Mouse (Mus musculus) G1E (cell line): ENCODE results near the gene Naaladl1.

Experiments used
- CTCF ChIP-seq: IDR thresholded peaks from 2 replicates; pipeline ENCODE4 v1.5.1; 2012; ENCODE audit warnings: low read depth, low read length, inconsistent platforms, mixed read lengths
- TAL1 ChIP-seq: conservative IDR thresholded peaks from 2 replicates; pipeline ENCODE4 v1.6.1; 2012; ENCODE audit warnings: low read depth, low read length, inconsistent platforms, mixed read lengths

DNA sequence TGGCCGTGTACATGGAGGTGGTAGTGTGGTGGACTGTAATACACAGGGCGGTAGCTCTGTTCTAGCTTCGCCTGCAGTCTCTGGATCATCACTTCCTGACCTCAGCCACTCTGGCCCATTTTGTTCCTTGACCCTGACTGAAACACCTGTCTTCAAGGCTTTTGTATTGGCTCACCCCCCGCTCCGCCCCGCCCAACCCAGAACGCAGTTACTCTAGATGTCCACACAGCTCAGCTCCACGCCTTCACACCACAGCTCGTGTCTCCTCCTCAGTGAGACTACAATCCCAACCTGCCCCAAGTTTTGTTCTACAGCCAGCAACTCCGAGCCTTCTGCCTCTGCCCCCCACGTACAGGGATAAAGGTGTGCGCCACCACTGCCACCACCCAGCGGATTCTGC, 16.7 kb upstream of the Naaladl1 start:
- TF ChIP-seq CTCF (no peak), TAL1 (no peak)
